Mouse (Mus musculus) limb, embryonic 10.5 days (tissue): ENCODE measurements at regions not wholly inside any gene's neighbourhood (a gene's known extent, or its start where the extent isn't known, plus 50 kb on each side); places are given as distances from the start of the nearest gene placed in this dataset.

ENCODE experiments used
- DNase-seq: peaks from one replicate; pipeline ENCODE4 v3.0.0-alpha.2; 2017; ENCODE audit warnings: low spot score
- H3K27ac ChIP-seq: fragments of 300-500 bp; sonication (generic); 2 replicates; pipeline ENCODE4 v1.5.1; 2016; ENCODE audit warnings: mild to moderate bottlenecking
- H3K27me3 ChIP-seq: fragments of 300-500 bp; sonication (generic); 2 replicates; pipeline ENCODE4 v1.6.1; 2016; ENCODE audit warnings: low read depth, mild to moderate bottlenecking; ENCODE audit not compliant: poor library complexity, severe bottlenecking
- H3K36me3 ChIP-seq: fragments of 300-500 bp; sonication (generic); 2 replicates; pipeline ENCODE4 v1.6.1; 2016; ENCODE audit warnings: mild to moderate bottlenecking, moderate library complexity
- H3K4me1 ChIP-seq: fragments of 300-500 bp; sonication (generic); 2 replicates; pipeline ENCODE4 v1.6.1; 2016
- H3K4me3 ChIP-seq: fragments of 300-500 bp; sonication (generic); 2 replicates; pipeline ENCODE4 v1.5.1; 2016; ENCODE audit warnings: mild to moderate bottlenecking, moderate library complexity
- H3K9me3 ChIP-seq: fragments of 300-500 bp; sonication (generic); replicated peaks from 2 replicates; pipeline ENCODE4 v1.6.1; 2016; ENCODE audit warnings: mild to moderate bottlenecking
- WGBS: fragments of 180-500 bp; shearing (Covaris S2); methylation state at CpG from one replicate; pipeline ENCODE4 v1.1.7; 2016; 5-methylcytosine and 5-hydroxymethylcytosine counted together

DNA sequence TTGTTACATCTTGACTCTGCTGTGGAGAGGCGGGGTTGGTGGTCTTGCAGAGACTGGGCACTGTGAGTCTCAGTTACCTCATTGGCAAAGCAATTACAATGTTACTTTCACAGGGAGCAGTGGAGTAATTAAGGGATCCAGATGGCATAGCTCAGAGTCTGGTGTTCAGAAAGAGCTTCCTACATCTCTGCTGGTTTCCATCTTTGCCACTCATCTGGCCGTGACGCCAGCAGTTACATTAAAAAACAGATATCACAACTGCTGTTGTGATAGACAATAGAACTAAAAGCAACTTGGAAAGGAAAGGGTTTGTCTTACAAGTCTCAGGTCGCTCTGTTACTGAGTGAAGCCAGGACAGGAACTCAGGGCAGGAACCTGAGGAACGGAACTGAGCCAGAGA lies 200.0 kb upstream of the Map3k1 start:
- no peaks in the 10 kb centered on the region for H3K36me3 ChIP-seq
- WGBS = 93% methylated on average over 5 of the region's 5 CpGs
- DNase-seq = no peak
- H3K27ac ChIP-seq = no peak overlapping the region
- H3K27me3 ChIP-seq = no peaks in the 10 kb centered on the region
- no peak overlapping the region for H3K4me3 ChIP-seq
- H3K9me3 ChIP-seq = no peaks in the 10 kb centered on the region
- no peaks in the 10 kb centered on the region for H3K4me1 ChIP-seq

DNA sequence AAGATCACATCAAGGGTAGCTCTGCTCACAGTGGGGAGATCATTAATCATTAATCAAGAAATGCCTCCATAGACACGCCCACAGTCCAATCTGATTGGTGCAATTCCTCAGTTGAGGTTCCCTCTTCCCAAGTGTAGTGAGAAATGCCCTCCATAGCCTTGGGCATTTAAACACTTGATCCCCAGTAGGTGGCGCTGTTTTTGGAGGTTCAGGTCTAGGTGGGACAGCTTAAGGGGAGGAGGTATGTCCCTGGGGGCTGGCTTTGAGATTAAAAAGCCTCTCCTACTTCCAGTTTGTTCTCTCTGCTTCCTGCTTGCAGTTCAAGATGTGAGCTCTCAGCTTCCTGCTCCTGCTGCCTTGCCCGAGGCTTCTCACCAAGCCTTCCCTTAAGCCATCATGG lies 200.5 kb upstream of the Map3k1 start:
- Histone ChIP-seq H3K4me3 (no peak overlapping the region), H3K36me3 (no peaks in the 10 kb centered on the region), H3K9me3 (no peaks in the 10 kb centered on the region), H3K27me3 (no peaks in the 10 kb centered on the region), H3K27ac (no peak overlapping the region), H3K4me1 (no peaks in the 10 kb centered on the region)
- no peak for DNase-seq
- 74% methylated on average over 3 of the region's 3 CpGs for WGBS

DNA sequence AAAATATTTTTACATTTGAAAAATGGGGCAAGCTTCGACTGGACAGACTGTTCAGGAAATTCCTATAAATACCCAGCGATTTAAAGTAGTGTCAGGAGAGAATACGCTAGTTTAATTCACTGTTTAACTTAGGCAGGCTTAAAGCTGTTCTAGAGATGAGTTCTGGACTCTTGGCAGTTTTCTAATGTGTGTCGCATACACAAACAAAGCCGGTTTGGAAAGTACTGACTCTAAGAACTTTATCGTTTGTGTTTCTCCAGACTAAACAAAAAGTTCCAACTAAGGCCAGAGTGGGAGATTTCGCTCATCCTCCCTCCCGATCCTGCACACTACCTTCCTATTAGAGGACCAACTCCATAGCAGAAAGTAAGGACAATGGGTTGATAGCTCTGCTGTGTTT lies 201.7 kb upstream of the Map3k1 start:
- H3K27me3 ChIP-seq = no peaks in the 10 kb centered on the region
- no peaks in the 10 kb centered on the region for H3K4me1 ChIP-seq
- H3K9me3 ChIP-seq = no peaks in the 10 kb centered on the region
- H3K36me3 ChIP-seq = no peaks in the 10 kb centered on the region
- DNase-seq = no peak
- H3K27ac ChIP-seq = no peak overlapping the region
- WGBS = 90% methylated on average over 8 of the region's 8 CpGs
- no peak overlapping the region for H3K4me3 ChIP-seq

DNA sequence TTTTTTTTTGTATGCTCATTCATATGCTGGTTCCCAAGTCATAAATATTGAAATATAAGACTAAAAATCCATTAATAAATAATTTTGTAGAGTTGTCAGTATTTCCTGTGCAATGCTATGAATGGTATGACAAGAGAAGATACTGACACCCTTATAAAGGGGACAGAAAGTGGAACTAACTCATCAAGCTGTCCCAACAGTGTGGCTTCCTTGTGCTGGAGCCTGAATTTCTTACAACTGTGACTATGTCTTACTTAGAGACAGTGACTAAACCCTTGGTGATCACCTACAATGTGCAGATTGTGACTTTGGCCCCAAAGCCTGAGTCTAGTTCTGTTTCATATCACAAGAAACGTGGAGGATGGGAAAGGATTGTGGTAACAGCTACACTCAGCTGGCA lies 203.8 kb upstream of the Map3k1 start:
- WGBS = 50% methylated on average over 1 of the region's 1 CpGs
- H3K9me3 ChIP-seq = no peaks in the 10 kb centered on the region
- no peak for DNase-seq
- H3K4me1 ChIP-seq = no peaks in the 10 kb centered on the region
- no peak overlapping the region for H3K27ac ChIP-seq
- no peaks in the 10 kb centered on the region for H3K36me3 ChIP-seq
- H3K27me3 ChIP-seq = no peaks in the 10 kb centered on the region
- no peak overlapping the region for H3K4me3 ChIP-seq

DNA sequence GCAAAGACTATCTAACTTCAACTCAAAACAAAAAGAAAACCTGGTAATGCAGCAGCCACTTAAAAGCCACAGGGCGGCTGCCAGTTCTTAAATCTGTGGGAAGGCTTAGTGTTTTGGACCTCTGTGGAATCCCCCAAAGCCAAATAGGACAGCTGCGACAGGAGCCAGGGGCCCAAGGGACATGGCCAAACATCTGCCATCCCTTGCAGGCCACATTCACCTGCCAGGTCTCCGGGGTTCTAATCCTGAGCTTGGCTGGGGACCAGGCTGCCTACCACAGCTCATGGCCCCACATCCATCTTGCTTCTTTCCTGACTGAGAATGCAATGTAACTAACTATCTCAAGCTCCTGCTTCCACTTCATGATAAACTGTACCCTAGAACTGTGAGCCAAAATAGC lies 206.3 kb upstream of the Map3k1 start:
- DNase-seq = no peak
- no peak overlapping the region for H3K4me3 ChIP-seq
- H3K9me3 ChIP-seq = no peaks in the 10 kb centered on the region
- no peaks in the 10 kb centered on the region for H3K4me1 ChIP-seq
- no peaks in the 10 kb centered on the region for H3K27me3 ChIP-seq
- WGBS = 92% methylated on average over 3 of the region's 3 CpGs
- no peaks in the 10 kb centered on the region for H3K36me3 ChIP-seq
- no peak overlapping the region for H3K27ac ChIP-seq

DNA sequence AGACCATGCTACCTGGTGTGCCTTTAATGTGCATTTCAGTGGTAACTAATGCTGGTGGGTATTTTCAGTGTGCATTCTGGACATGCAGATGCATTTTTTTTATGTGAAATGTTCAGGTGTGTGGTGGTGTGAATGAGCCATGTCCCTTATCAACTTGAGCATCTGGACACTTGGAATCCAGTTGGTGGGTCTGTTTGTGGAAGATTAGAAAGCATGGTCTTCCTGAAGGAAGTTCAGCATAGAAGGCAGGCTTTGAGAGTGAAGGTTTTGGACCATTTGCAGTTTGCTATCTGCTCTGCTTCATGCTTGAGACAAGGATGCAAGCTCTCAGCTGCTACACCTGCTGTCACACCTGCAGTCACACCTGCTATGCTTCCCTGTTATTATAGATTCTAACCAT lies 207.5 kb upstream of the Map3k1 start:
- no peak for DNase-seq

DNA sequence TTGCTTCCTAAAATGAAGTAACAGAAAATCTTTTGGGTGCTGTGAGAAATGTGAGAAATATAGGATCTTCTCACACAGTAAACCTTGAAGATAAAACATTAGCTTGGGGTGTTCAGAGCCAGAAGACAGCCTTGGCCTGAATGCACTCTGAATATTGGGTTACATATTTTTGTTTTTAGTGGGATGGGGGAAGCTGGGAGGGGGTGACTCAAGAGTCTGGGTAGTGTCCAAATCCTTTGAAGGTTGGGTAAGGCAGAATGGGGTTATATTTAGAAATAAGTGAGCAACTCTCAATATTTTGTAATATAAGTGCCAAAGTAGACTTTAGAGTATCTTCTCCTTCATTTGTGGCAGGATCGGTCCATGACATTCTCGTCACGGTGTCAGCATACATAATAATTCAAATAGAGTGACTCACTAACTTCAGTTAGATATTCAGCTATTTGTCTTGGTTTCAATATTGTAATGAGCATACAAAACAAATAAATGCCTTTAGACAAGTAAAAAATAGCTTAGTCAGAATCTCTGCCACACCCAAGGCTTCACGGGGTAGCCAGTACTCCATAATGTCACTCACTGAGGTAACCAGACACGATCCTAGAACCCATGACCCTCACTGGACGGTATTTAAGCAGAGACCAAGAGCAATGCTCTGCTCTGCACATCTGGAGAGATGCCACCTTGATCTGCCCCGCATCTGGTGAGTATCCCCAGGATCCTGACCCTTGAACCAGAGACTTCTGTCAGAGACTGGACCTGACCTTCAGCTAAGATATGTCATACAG lies 209.9 kb upstream of the Map3k1 start:
- H3K36me3 ChIP-seq = no peaks in the 10 kb centered on the region
- no peaks in the 10 kb centered on the region for H3K27me3 ChIP-seq
- no peak for DNase-seq
- no peaks in the 10 kb centered on the region for H3K9me3 ChIP-seq
- 93% methylated on average over 7 of the region's 7 CpGs for WGBS
- no peak overlapping the region for H3K4me3 ChIP-seq
- H3K4me1 ChIP-seq = peaks cover 11% of the 10 kb centered on the region
- no peak overlapping the region for H3K27ac ChIP-seq

More for the DNA sequence above, 207.5 kb upstream of the Map3k1 start:
- Histone ChIP-seq H3K4me1 (no peaks in the 10 kb centered on the region), H3K36me3 (no peaks in the 10 kb centered on the region), H3K27ac (no peak overlapping the region), H3K9me3 (no peaks in the 10 kb centered on the region), H3K4me3 (no peak overlapping the region), H3K27me3 (no peaks in the 10 kb centered on the region)

DNA sequence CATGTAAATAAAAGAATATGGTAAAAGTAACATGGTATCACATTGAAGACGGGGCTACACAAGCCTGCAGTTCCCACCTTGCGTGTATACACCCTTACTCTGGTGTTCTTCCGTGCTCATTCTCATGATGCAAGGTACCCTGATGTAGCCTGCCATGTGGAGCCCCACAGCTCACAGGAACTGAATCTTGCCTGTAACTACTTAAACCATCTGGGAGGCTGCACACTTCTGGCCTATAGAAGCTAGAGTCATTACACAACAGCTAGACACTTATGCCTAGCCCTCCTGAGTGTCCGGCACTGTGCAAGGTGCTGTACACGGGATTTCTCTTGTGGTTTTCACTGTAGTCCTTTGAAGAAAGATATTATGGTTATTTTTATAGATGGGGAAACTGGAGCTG lies 210.8 kb upstream of the Map3k1 start:
- Histone ChIP-seq H3K4me1 (peaks cover 11% of the 10 kb centered on the region), H3K27ac (no peak overlapping the region), H3K27me3 (no peaks in the 10 kb centered on the region), H3K9me3 (no peaks in the 10 kb centered on the region), H3K36me3 (no peaks in the 10 kb centered on the region), H3K4me3 (no peak overlapping the region)
- 90% methylated on average over 5 of the region's 5 CpGs for WGBS
- no peak for DNase-seq

DNA sequence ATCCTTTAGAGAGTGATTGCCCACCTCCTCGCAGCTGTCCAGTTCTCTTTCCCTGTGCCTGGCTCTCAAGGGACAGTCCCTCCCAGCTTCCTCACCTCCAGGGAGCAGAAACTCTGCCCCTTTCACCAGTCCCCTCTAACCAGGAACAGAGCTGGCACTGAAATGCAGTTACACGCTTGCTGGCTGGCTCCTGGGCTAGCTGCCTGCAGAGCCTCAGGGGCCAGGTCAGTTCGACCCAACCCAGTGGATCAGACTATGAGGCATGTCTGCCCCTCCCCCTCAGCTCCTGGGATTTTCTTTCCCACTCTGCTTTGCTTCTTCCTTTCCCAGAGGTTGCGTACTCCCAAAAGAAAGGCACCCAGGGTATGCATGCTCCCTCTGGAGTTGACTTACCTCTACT lies 214.4 kb upstream of the Map3k1 start:
- Histone ChIP-seq H3K27me3 (no peaks in the 10 kb centered on the region), H3K4me1 (peaks cover 11% of the 10 kb centered on the region), H3K9me3 (no peaks in the 10 kb centered on the region), H3K36me3 (no peaks in the 10 kb centered on the region), H3K4me3 (no peak overlapping the region), H3K27ac (peak overlapping the region; percentile 42; the same call in 1 of the 2 replicates)
- 18% methylated on average over 4 of the region's 4 CpGs for WGBS
- DNase-seq = peak; percentile 28

DNA sequence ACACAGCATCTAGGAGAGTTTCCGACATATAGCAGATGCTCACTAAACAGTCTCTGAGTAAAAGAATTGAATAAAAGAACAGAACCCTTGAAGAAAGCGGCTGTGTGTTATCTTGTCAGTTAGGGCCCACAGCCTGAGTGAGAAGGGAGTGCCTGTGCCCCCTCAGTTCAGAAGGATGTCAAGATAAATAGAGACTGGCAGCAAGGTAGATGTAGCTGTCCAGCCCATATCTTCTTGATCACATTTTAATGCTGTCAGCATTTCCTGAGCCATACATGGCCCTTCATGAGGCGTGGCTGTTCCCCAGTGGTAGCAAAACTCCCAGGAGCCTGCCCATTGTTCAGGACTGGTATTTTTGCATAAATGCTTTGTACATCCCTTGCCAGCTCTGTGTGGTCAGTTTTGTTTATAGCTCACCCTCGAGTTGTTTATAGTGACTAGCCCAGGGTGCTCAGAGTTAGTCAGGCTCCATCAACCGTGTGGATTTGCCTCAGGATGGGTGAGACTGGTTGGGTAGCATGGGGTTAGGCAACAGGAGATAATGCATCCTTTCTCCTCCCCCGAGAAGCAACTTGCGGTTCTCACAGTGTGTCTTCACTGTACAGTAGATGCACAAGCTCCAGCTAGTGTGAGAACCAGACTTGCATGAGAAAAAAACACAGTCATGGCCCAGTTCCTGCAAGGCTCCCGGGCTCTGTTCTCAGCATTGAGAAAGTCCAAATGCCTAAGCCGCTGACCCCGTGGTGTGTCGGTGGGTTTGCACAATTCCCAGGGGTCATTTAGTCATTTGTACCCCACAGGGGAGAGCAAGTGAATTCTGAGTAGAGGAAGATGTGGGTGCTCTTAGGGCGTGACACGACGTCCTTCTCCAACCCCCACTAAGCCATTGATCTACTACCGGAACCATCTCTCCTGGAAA lies 216.1 kb upstream of the Map3k1 start:
- no peak overlapping the region for H3K27ac ChIP-seq
- H3K4me3 ChIP-seq = no peak overlapping the region
- no peaks in the 10 kb centered on the region for H3K27me3 ChIP-seq
- DNase-seq = no peak
- no peaks in the 10 kb centered on the region for H3K9me3 ChIP-seq
- peaks cover 11% of the 10 kb centered on the region for H3K4me1 ChIP-seq
- no peaks in the 10 kb centered on the region for H3K36me3 ChIP-seq
- 87% methylated on average over 15 of the region's 15 CpGs for WGBS

DNA sequence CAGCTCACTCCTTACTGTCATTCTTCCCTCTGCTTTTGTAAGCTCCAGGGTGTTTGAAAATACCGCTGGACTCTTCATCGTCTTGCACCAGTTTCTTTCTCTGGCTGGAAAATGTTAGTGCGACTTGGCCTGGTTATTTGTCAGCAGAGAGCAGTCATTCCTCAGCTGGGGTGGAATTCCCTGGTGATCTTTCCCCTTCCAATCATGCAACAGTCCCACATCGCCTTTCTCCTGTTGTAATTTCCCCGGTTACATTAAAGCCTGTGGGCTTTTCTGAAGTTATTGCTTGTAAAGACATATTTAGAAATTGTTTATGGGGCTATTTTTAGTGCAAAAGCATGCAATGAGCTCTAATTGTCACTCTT lies 216.8 kb upstream of the Map3k1 start:
- Histone ChIP-seq H3K27me3 (no peaks in the 10 kb centered on the region), H3K27ac (no peak overlapping the region), H3K4me1 (peaks cover 11% of the 10 kb centered on the region), H3K9me3 (no peaks in the 10 kb centered on the region), H3K4me3 (no peak overlapping the region), H3K36me3 (no peaks in the 10 kb centered on the region)
- no peak for DNase-seq
- WGBS = 87% methylated on average over 5 of the region's 5 CpGs

DNA sequence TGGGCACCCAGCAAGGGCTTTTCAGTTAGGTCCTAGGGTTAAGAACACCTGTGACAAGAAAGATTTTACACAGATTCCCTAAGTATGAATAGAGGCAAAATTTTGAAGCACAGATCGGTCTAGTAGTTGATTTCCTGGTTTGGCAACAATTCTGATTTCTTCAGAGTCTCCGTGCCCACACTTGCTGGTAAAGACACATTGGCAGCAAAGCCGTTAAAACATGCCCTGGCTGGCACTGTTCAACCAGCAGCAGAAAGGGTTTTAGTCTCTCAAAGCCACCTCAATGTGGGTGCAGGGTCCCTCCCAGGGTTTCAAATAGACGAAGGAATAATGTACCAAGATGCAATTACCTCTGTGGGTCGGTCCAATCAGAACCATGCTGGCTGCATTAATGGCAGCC lies 218.9 kb upstream of the Map3k1 start:
- Histone ChIP-seq H3K27me3 (no peaks in the 10 kb centered on the region), H3K27ac (no peak overlapping the region), H3K36me3 (no peaks in the 10 kb centered on the region), H3K4me3 (no peak overlapping the region), H3K9me3 (no peaks in the 10 kb centered on the region), H3K4me1 (peaks cover 10% of the 10 kb centered on the region)
- DNase-seq = no peak
- WGBS = 91% methylated on average over 5 of the region's 5 CpGs

DNA sequence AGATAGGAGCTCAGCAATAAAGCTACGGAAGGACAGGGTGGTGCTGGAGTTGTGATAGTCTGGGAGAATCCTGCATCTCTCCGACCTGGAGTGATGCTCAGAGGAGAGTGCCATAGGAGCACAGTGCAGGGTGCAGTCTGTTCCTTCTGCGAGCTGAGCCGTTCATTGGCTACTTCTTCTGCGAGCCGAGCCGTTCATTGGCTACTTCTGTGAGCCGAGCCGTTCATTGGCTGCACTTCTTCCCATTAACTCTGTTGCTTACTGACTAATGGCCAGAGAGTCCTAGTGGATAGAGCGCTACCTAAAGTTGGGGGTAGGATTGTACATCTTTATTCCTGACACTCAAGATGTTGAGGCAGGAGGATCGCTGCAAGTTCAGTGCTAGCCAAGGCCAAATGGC lies 222.3 kb upstream of the Map3k1 start:
- no peaks in the 10 kb centered on the region for H3K9me3 ChIP-seq

More for the DNA sequence above, 222.3 kb upstream of the Map3k1 start:
- H3K27ac ChIP-seq = no peak overlapping the region
- peak; percentile 28 for DNase-seq
- no peak overlapping the region for H3K4me3 ChIP-seq
- no peaks in the 10 kb centered on the region for H3K4me1 ChIP-seq
- no peaks in the 10 kb centered on the region for H3K27me3 ChIP-seq
- 82% methylated on average over 11 of the region's 11 CpGs for WGBS
- H3K36me3 ChIP-seq = no peaks in the 10 kb centered on the region
